Mouse (Mus musculus) fat pad, adult 2 months (tissue): ENCODE data around the gene Gm12886.

Experiments used
- DNase-seq: peaks from one replicate; pipeline ENCODE4 v3.0.0-alpha.2; 2011; ENCODE audit warnings: low read depth, low spot score; ENCODE audit errors: extremely low read depth

Gm12886 gene

DNA sequence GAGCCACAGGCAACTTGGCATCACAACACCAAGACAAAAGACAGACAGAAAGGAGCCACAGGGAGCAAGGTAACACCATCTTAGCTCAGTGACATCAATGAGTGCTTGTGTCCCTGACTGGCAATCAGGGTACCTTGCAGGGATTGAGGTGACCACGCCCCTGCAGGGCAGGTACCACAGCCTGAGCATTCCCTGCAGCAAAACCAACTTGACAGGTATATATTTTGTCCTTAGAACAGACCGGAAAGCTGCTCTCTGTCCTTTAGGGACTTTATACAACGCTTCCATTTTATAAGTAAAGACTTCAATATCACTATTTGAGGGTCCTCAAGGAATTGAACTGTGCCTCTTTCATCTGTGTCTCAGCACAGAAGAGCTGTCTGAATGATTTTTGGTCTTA is at the start of gene Gm12886:
Gene Gm12886 (minus strand): TSS at position 101 of the 400 bp plus-strand sequence.
- DNase-seq, result no peak
